Mouse (Mus musculus): ENCODE results near the gene Eif4ebp2. TPM values are rescaled to one million over a fixed set of nuclear protein-coding genes. Genes with fewer than 3 reads are reported as not detected.
A peak's percentile ranks its signal among the peaks of the same experiment; 100 is the strongest.

The Eif4ebp2 gene
- polyA plus RNA-seq, 1 experiment from 2014 or later = 41.5 TPM

DNA sequence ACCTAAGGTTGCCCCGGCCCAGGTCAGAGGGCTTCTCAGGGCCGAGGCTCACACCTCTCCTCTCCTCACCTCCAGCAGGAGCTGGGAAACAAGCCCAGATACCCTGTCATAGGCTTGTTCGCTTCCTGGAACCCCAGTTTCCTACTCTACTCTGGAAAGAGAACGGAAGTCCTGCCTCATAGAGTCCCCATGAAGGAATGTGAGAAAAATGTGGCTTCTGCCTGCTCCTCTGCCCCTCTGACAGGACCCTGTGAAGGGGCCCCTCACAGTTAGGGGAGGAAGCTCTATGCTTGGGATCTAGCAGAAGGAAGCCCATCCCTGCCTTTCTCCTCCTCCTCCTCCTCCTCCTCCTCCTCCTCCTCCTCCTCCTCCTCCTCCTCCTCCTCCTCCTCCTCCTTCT, 59.9 kb downstream of the Eif4ebp2 start:
- Histone ChIP-seq H3K27me3 (ENCODE audit: control insufficient read depth, insufficient read depth, low read length) (no peaks in the 10 kb centered on the region), H3K36me3 (ENCODE audit: control insufficient read depth, insufficient read depth, low read length) (no peaks in the 10 kb centered on the region), H3K27ac (ENCODE audit: low read depth, low read length) (no peak overlapping the region), H3K4me1 (replicated peaks; ENCODE audit: control insufficient read depth, insufficient read depth, low read length) (no peaks in the 10 kb centered on the region), H3K4me2 (ENCODE audit: low read depth, low read length, severe bottlenecking) (no peak overlapping the region), H3K9ac (ENCODE audit: low read length) (no peak overlapping the region), H3K9me3 (ENCODE audit: control insufficient read depth, low read length) (no peaks in the 10 kb centered on the region), H3K4me3 (ENCODE audit: low read depth, low read length) (no peak overlapping the region)
- DNase-seq (ENCODE audit: low spot score) = no peak
- ATAC-seq (replicated peaks; ENCODE audit: low FRiP score) = no peak
- WGBS = 64% methylated on average over 4 of the region's 4 CpGs

DNA sequence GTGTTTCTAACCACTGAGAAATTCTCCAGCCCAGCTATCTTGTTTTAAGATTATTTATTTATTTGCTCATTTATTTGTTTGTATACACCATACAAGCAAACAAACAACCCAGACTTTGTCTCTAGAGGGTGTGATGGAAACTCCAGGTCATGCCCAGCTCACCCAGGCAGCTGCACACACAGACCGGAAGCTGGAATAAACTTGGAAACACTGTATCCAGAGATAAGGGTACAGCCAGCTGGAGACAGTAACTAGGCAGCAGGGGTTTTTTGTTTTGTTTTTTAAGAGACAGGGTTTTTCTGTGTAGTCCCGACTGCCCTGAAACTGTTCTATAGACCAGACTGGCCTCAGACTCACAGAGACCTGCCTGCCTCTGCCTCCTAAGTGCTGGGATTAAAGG, 62.3 kb downstream of the Eif4ebp2 start:
- DNase-seq (ENCODE audit: low spot score) = no peak
- Histone ChIP-seq H3K27me3 (ENCODE audit: control insufficient read depth, insufficient read depth, low read length) (no peaks in the 10 kb centered on the region), H3K27ac (ENCODE audit: low read depth, low read length) (no peak overlapping the region), H3K4me1 (replicated peaks; ENCODE audit: control insufficient read depth, insufficient read depth, low read length) (no peaks in the 10 kb centered on the region), H3K9ac (ENCODE audit: low read length) (no peak overlapping the region), H3K4me2 (ENCODE audit: low read depth, low read length, severe bottlenecking) (no peak overlapping the region), H3K4me3 (ENCODE audit: low read depth, low read length) (no peak overlapping the region), H3K9me3 (ENCODE audit: control insufficient read depth, low read length) (no peaks in the 10 kb centered on the region), H3K36me3 (ENCODE audit: control insufficient read depth, insufficient read depth, low read length) (no peaks in the 10 kb centered on the region)
- no peak for ATAC-seq (replicated peaks; ENCODE audit: low FRiP score)
- 79% methylated on average over 2 of the region's 2 CpGs for WGBS

GRCm38 (mm10) chr10:61389020-61389419, 63.4 kb downstream of the Eif4ebp2 start:
- Histone ChIP-seq H3K9me3 (ENCODE audit: control insufficient read depth, low read length) (no peaks in the 10 kb centered on the region), H3K4me2 (ENCODE audit: low read depth, low read length, severe bottlenecking) (no peak overlapping the region), H3K36me3 (ENCODE audit: control insufficient read depth, insufficient read depth, low read length) (no peaks in the 10 kb centered on the region), H3K4me3 (ENCODE audit: low read depth, low read length) (no peak overlapping the region), H3K27me3 (ENCODE audit: control insufficient read depth, insufficient read depth, low read length) (no peaks in the 10 kb centered on the region), H3K4me1 (replicated peaks; ENCODE audit: control insufficient read depth, insufficient read depth, low read length) (no peaks in the 10 kb centered on the region; the same call in 1 of the 2 replicates), H3K27ac (ENCODE audit: low read depth, low read length) (no peak overlapping the region), H3K9ac (ENCODE audit: low read length) (no peak overlapping the region)
- DNase-seq (ENCODE audit: low spot score) (no peak), ATAC-seq (replicated peaks; ENCODE audit: low FRiP score) (no peak)
- 38% methylated on average over 5 of the region's 5 CpGs for WGBS

DNA sequence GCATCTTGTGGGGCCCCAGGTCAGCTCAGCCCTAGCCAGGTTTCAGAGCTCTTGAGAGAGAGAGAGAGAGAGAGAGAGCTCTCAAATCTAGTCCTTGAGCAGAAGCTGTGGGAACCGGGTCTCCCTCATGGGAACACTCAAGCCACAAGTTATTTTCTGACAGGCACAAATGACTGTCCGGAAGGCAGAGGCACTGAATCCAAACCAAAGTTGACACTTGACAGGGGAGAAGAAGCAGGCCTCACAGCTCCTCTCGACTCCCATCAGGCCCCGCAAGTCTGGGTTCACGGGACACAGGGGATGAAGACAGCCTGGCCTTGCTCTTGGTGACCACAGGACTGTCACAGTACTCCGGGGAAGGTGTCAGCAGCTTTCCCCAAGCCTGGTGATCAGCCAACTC, 66.2 kb downstream of the Eif4ebp2 start:
- ATAC-seq (replicated peaks; ENCODE audit: low FRiP score) (no peak), DNase-seq (ENCODE audit: low spot score) (no peak)
- H3K4me2 ChIP-seq (ENCODE audit: low read depth, low read length, severe bottlenecking) = no peak overlapping the region
- H3K36me3 ChIP-seq (ENCODE audit: control insufficient read depth, insufficient read depth, low read length) = no peaks in the 10 kb centered on the region
- H3K9me3 ChIP-seq (ENCODE audit: control insufficient read depth, low read length) = no peaks in the 10 kb centered on the region
- peaks cover 7% of the 10 kb centered on the region; the same call in 1 of the 2 replicates for H3K4me1 ChIP-seq (replicated peaks; ENCODE audit: control insufficient read depth, insufficient read depth, low read length)
- no peak overlapping the region for H3K27ac ChIP-seq (ENCODE audit: low read depth, low read length)
- H3K27me3 ChIP-seq (ENCODE audit: control insufficient read depth, insufficient read depth, low read length) = no peaks in the 10 kb centered on the region
- H3K9ac ChIP-seq (ENCODE audit: low read length) = no peak overlapping the region
- H3K4me3 ChIP-seq (ENCODE audit: low read depth, low read length) = no peak overlapping the region
- 81% methylated on average over 6 of the region's 6 CpGs for WGBS

DNA sequence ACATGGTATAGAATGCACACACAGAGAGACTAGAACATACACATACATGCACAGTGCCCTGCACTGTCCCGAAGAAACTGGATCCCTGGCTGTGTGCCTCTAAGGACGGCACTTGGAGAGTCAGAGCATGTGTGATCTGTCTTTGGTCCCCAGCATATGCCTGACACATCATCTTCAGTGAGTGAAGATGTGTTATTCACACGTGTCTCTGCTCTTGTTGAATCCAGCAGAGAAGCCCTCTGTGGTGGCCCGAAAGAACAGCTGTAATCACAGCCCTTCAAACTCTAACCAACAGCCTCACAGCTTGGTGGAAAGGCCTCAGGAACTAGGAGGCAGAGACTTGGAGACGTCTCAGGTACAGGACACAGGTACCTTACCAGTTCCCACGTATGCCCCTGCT, 67.3 kb downstream of the Eif4ebp2 start:
- Histone ChIP-seq H3K4me3 (ENCODE audit: low read depth, low read length) (no peak overlapping the region), H3K9ac (ENCODE audit: low read length) (no peak overlapping the region), H3K4me1 (replicated peaks; ENCODE audit: control insufficient read depth, insufficient read depth, low read length) (peaks cover 8% of the 10 kb centered on the region; the same call in 1 of the 2 replicates), H3K9me3 (ENCODE audit: control insufficient read depth, low read length) (no peaks in the 10 kb centered on the region), H3K27ac (ENCODE audit: low read depth, low read length) (no peak overlapping the region), H3K36me3 (ENCODE audit: control insufficient read depth, insufficient read depth, low read length) (no peaks in the 10 kb centered on the region), H3K4me2 (ENCODE audit: low read depth, low read length, severe bottlenecking) (no peak overlapping the region), H3K27me3 (ENCODE audit: control insufficient read depth, insufficient read depth, low read length) (no peaks in the 10 kb centered on the region; the same call in 1 of the 2 replicates)
- DNase-seq (ENCODE audit: low spot score) (no peak), ATAC-seq (replicated peaks; ENCODE audit: low FRiP score) (no peak)
- WGBS = 78% methylated on average over 6 of the region's 6 CpGs

GRCm38 (mm10) chr10:61383715-61384047, 68.8 kb downstream of the Eif4ebp2 start:
- no peaks in the 10 kb centered on the region; the same call in 1 of the 2 replicates for H3K27me3 ChIP-seq (ENCODE audit: control insufficient read depth, insufficient read depth, low read length)
- H3K9ac ChIP-seq (ENCODE audit: low read length) = peak overlapping the region; percentile 77
- peak overlapping the region; percentile 97 for H3K4me2 ChIP-seq (ENCODE audit: low read depth, low read length, severe bottlenecking)
- peak overlapping the region; percentile 53 for H3K4me3 ChIP-seq (ENCODE audit: low read depth, low read length)
- H3K27ac ChIP-seq (ENCODE audit: low read depth, low read length) = no peak overlapping the region
- 2% methylated on average over 11 of the region's 11 CpGs for WGBS
- no peaks in the 10 kb centered on the region for H3K9me3 ChIP-seq (ENCODE audit: control insufficient read depth, low read length)
- H3K4me1 ChIP-seq (replicated peaks; ENCODE audit: control insufficient read depth, insufficient read depth, low read length) = peaks cover 9% of the 10 kb centered on the region; the same call in 1 of the 2 replicates
- DNase-seq (ENCODE audit: low spot score) (no peak), ATAC-seq (replicated peaks; ENCODE audit: low FRiP score) (peak; percentile 52)
- H3K36me3 ChIP-seq (ENCODE audit: control insufficient read depth, insufficient read depth, low read length) = no peaks in the 10 kb centered on the region

DNA sequence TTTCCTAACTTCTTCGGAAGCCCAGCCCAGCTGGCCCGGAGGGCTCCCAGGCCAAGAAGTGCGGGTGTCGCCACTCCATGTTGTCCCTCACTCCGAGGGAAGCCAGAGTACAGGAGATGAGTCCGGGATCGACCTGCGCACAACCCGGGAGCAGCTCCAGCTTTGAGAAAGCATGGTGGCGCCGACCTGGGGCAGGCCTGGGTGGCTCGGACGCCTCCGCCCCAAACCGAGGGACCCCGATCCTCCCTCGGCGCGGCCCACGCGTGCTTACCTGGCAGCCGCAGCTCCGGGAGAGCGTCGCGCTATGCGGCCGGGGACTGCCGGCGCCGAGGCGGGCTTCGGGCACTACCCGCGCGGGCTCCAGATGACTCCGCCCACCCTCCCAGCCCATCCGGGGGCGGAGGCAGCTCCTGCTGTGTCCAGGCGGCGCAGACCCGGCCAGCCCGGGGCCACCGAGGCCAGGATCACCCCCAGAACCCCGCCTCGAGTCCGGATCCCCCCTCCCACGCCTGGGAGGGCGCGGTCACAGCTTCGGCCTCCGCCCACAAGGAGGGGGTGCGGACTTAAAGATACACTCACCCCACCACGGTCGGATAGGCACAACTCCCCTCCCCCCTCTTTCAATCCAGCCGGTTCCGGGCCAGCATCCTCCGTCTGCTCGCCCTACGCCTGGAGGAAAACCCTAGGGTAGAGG, 69.3 kb downstream of the Eif4ebp2 start, which contains the start of gene Pald1:
Gene Pald1, minus strand, starts transcription at position 510 of the 694 bp plus-strand sequence.
- peak within 1 kb of the TSS; percentile 53 for H3K4me3 ChIP-seq (ENCODE audit: low read depth, low read length)
- WGBS = 0% methylated on average over 60 of the region's 60 CpGs
- no peaks in the 10 kb centered on the region for H3K36me3 ChIP-seq (ENCODE audit: control insufficient read depth, insufficient read depth, low read length)
- no peaks in the 10 kb centered on the region; the same call in 1 of the 2 replicates for H3K27me3 ChIP-seq (ENCODE audit: control insufficient read depth, insufficient read depth, low read length)
- H3K4me2 ChIP-seq (ENCODE audit: low read depth, low read length, severe bottlenecking) = peak within 1 kb of the TSS; percentile 97
- ATAC-seq (replicated peaks; ENCODE audit: low FRiP score) = peak; percentile 90
- H3K4me1 ChIP-seq (replicated peaks; ENCODE audit: control insufficient read depth, insufficient read depth, low read length) = peaks cover 9% of the 10 kb centered on the region; the same call in 1 of the 2 replicates
- no peak within 1 kb of the TSS for H3K27ac ChIP-seq (ENCODE audit: low read depth, low read length)
- DNase-seq (ENCODE audit: low spot score) = peak; percentile 91
- peak within 1 kb of the TSS; percentile 77 for H3K9ac ChIP-seq (ENCODE audit: low read length)
- no peaks in the 10 kb centered on the region for H3K9me3 ChIP-seq (ENCODE audit: control insufficient read depth, low read length)

DNA sequence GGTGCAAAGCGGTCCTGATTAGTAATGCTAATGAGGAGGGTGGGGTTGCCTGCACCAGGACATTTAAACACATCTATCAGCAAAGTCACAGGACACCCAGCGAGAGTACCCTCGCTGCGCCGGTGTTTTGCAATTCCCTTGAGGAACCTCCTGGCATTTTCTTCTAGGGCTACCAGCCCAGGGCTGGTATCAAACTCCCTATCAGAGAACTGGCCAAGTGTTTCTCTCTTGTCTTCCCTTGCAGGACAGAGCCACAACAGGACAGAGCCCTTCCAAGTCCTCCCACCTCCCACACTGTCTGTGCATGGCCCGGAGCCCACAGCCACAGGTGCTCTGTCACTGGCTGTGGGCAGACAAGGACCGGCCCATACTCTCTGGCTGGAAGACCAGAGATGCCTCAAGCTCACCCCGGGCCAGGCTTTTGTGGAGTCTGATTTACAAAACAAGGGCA, 70.2 kb downstream of the Eif4ebp2 start:
- H3K27ac ChIP-seq (ENCODE audit: low read depth, low read length) = no peak overlapping the region
- H3K4me3 ChIP-seq (ENCODE audit: low read depth, low read length) = peak overlapping the region; percentile 53
- H3K4me1 ChIP-seq (replicated peaks; ENCODE audit: control insufficient read depth, insufficient read depth, low read length) = peaks cover 9% of the 10 kb centered on the region; the same call in 1 of the 2 replicates
- no peaks in the 10 kb centered on the region for H3K36me3 ChIP-seq (ENCODE audit: control insufficient read depth, insufficient read depth, low read length)
- peak overlapping the region; percentile 77 for H3K9ac ChIP-seq (ENCODE audit: low read length)
- H3K27me3 ChIP-seq (ENCODE audit: control insufficient read depth, insufficient read depth, low read length) = no peaks in the 10 kb centered on the region; the same call in 1 of the 2 replicates
- ATAC-seq (replicated peaks; ENCODE audit: low FRiP score) = no peak
- H3K4me2 ChIP-seq (ENCODE audit: low read depth, low read length, severe bottlenecking) = peak overlapping the region; percentile 97
- no peaks in the 10 kb centered on the region for H3K9me3 ChIP-seq (ENCODE audit: control insufficient read depth, low read length)
- 0% methylated on average over 8 of the region's 8 CpGs for WGBS
- no peak for DNase-seq (ENCODE audit: low spot score)

DNA sequence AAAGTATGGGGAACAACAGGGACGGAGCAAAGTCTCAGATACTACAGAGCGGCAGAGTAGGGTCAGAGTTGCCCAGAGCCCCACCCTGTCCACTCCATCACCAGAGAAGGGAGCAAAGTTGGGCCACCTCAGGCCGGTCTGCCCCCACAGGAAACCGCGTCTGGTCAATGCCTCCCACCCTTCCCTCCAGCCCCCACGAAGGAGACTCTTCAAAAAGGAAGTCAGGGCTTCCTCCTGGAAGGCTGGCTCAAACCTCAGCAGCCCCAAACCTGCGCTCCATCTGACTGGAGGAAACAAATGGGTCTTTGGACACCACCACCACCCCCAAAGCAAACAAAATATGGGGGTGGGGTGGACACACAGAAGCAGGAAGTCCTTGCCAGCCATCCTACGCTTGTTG, 70.6 kb downstream of the Eif4ebp2 start:
- 13% methylated on average over 8 of the region's 8 CpGs for WGBS
- ATAC-seq (replicated peaks; ENCODE audit: low FRiP score) (no peak), DNase-seq (ENCODE audit: low spot score) (no peak)
- Histone ChIP-seq H3K9ac (ENCODE audit: low read length) (no peak overlapping the region), H3K4me2 (ENCODE audit: low read depth, low read length, severe bottlenecking) (peak overlapping the region; percentile 97), H3K4me3 (ENCODE audit: low read depth, low read length) (peak overlapping the region; percentile 53), H3K27ac (ENCODE audit: low read depth, low read length) (no peak overlapping the region), H3K27me3 (ENCODE audit: control insufficient read depth, insufficient read depth, low read length) (no peaks in the 10 kb centered on the region; the same call in 1 of the 2 replicates), H3K36me3 (ENCODE audit: control insufficient read depth, insufficient read depth, low read length) (no peaks in the 10 kb centered on the region), H3K4me1 (replicated peaks; ENCODE audit: control insufficient read depth, insufficient read depth, low read length) (peaks cover 9% of the 10 kb centered on the region; the same call in 1 of the 2 replicates), H3K9me3 (ENCODE audit: control insufficient read depth, low read length) (no peaks in the 10 kb centered on the region)

All from forebrain, embryonic 11.5 days (tissue).